Mouse (Mus musculus) cerebellum, postnatal 14 days (tissue): ENCODE measurements at regions not wholly inside any gene's neighbourhood (a gene's known extent, or its start where the extent isn't known, plus 50 kb on each side); places are given as distances from the start of the nearest gene placed in this dataset.

Experiments
- DNase-seq, 2 experiments: peaks; one replicate each; pipeline ENCODE4 v3.0.0; 2021; ENCODE audit warnings: mixed read lengths in 2 of 2

DNA sequence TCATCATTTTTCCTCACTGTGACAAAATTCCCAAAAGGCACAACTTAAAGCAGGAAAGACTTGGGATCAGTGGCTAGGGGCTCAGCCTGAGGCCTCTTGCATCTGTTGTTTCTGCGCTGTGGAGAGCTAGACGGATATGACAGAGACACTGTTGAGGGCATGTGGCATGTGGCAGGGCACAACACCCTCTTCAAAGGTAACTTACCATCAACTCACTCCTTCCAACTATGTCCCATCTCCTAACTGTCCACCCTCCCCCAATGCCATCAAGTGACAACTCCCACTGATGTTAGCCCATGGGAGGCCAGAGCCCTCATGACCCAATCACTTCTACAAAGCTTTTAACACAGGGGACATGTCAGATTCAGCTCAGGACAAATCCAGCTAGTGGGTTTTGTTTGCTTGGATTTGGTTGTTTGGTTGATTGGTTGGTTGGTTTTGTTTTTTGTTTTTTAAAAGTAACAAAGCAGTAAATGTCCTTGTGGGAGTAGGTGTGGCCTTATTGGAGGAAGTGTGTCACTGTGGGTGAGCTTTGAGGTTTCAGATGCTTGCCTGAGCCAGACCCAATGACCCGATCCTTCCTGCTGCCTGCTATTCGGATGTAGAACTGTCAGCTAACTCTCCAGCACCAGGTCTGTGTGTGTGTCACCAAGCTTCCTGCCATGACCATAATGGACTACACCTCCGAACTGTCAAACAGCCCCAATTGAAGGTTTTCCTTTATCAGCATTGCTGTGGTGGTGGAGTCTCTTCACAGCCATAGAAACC, 53.2 kb upstream of the Lef1 start:
- DNase-seq, result no peak

DNA sequence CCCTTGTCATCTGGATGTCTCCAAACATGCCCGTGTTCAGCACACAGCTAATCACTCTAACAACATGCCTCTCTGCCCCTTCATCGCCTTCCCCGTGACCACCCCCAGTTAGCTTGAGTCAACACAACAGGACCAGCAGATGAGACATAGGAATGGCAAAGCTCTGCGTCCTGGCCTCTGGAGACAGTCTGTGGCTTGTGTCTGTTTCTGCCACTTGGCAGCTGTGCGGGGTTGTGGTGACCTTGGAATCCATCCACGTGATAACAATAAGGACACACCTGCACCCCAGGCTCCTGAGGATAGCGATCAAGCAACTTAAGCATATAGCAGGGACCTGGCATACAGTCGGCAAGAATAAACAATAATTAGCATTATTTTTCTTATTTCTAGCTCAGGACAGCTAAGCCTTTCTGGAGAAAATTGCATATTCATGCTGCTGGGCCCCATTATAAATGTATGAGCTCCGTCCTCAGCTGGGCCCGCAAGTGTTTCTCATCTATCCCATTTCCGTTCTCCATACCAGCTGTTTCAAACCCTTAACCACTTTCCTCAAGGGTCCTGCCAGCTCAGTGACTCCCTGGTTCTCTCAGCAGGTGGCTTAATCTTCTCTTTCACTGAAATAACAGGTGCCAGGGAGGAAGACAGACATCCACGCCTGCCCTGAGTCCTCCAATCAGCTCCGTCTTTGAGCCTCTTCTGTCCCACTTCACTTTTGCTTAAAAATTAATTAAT, 55.9 kb upstream of the Lef1 start:
- no peak for DNase-seq

DNA sequence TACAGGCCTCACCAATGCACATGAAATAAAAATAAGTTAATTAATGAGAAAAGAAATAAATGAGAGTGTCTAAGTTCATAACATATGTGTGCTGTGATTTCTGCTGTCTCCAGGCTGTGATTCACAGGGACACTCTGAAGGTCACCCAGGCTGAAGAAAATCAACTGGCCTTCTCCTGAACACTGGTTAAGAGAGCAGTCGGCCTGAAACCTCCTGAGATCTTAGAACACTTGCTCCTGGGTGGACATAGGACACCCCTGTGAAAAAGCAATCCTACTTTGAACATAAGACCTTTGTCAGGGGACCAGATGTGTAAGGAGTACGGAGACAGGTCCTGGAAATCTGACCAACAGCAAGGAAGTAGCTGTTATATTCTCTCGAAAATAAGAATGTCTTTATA, 62.6 kb upstream of the Lef1 start:
- DNase-seq, result no peak

DNA sequence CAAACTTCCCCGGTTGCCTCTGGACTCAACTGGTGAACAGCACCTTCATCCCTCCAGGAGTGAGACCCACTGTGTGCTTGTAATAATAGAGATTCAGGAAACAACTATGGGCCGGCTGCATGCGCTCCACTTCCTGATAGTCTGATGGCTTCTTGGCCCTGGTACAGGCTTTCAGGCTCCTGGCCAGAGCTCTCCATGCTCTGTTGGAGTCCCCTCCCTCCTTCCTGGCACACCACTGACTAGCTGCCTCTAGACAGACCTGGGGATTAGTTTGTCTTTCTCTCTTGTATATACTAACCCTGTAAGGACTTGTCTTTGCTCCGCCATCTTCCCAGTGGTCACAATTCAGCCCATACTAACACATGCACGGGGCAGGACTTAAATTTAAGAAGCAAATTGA, 63.9 kb upstream of the Lef1 start:
- DNase-seq, result peak; percentile 74 to 75

DNA sequence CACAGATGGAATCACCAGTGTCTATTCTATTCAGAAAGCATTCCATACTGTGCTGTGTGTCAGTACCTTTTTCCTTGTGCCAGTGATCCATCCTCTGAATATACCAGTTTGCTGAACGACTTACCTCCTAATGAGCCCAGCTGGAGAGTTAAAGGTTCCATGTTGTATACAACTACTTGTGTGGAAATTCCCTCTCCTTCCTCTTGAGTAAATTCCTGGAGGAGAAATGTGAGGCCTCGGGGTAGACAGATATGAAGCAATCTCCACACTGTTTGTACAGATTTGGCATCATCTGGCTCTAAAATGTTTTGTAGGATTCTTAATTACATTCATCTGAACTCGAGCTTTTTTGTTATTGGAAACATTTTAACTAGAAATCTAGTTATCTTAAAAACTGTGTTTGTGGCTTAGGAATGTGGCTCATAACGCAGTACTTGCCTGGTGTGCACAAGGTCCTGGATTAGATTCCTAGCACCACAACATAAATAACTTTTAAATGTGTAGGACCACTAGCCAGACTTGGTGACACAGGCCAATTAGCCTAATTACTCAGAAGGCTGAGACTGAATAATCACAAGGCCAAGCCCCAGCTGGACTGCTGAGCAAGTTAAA, 70.0 kb upstream of the Lef1 start:
- no peak for DNase-seq

DNA sequence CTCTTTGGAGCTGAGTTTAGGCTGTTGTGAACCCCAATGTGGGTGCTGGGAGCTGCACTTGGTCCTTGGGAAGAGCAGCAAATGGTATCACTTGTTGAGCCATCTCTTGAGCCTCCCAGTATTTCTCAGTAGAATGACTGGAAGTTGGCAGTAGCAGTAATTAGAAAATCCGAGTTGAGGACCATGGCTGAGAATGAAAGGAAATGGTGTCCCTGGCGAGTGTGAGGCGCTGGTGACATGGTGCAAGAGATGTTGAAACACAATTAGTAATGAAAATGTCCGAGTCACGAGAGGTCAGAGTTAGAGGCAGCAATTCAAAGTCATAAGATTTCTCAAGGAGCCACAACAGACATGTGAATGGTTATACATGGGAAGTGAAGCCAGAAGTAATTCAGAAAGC, 73.2 kb upstream of the Lef1 start:
- DNase-seq, result no peak

DNA sequence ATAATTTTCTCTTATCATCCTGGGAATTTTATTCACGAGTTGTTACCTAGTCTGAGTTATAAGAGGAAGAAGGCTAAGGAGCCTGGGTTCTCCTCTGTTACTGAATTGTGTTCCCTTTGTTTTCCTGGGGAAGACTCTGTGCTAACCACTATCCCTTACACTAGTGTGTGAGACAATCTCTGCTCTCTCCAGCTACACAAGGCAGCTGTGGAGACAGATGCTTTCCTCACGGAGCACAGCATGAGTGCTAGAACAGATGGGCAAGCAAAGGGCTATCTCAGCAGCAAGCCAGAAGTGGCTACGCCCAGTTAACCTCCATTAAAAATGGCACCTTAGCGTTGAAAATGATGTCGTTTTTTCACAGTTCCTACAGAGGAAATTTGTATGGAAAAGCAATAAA, 75.5 kb upstream of the Lef1 start:
- DNase-seq, result no peak

DNA sequence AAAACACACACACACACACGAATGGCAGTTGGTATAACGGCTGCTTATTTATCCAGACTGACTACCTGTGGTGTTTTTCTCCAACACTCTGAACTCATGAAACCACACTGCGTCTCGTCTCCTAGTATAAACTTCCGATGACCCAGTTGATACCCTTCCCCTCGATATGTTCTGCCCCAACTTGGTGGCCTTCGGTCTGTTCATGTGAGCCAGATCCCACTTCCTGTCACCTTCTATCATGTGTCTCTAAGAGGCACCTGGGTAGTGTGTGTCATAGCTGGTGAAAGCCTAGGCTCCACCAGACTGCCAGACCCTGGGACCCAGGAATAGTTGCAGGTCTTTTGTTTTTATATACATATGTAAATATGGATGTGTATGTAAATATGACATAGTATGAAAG, 83.9 kb upstream of the Lef1 start:
- DNase-seq, result no peak

DNA sequence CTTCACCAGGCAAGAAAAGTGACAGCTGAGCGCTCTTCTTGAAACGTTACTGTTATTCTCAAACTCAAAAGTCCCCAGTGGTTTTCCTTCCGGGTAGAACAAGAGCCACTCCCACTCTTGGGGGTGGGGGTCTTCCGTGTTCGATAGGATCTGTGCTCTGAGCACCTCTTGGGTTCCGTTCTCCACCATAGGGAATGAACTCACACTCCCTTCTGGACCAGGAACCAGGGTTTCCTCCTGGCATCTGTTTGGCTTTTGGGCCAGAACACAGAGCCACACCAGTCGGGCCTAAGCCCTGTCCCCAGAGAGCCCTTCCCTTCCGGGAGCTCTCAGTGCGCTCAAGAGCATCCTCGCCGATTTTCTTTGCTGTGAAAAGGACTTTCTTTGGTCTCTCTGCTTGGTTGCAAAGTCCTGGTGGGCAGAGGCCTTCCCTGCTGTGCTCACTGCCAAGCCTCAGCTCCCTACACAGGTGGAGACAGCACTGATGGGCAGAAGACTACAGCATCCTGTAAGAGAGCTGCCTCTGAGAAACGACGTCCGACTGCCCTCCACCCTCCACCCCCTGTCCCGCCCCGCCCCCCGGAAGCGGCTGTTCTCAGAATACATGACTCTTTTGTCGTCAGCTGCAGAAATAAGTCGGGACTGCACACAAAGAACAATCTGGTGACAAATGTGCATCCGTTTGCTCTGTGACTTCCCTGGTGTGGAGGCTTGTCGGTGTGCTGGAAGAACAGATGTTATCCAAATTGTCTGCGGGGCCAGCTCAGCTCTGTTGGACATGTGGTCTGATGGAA, 90.9 kb upstream of the Lef1 start:
- DNase-seq, result peak in 1 of 2 experiments; percentile 19

DNA sequence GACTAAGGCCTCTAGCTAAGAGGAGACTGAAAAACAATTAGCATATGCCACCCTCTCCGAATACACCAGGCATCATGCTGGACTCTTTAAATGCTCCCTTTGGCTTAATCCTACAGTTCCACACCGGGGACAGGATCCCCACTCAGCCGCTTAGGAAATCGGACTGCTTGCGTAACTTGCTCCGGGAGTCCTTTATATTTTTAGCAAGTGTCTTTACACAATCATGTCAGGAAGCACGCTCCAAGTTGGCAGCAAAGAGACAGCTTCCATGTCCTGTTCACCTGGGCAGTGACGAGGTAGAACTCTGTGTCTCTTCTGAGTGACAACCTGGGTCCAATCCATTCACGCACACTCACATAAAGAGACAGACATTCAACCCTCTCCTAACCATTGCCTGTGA, 92.4 kb upstream of the Lef1 start:
- DNase-seq, result no peak

DNA sequence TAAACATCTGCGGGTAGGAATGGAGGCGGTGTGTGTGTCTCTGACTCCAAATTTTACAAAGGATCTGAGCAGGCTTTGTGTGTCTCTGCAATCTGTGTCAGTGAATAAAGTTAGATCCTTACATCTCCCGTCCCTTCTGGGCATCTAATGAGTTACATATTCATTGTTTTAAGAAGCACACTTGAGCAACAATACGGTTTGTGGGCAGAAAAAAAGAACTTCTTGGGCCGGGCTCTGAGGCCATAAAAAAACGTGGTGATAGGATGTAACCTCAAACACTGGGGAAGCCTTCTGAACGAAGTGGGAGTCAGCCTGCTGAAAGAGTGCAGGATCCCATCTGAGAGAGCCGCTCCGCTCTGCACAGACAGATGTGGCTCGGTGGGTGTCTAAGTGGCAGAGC, 94.2 kb upstream of the Lef1 start:
- no peak for DNase-seq

DNA sequence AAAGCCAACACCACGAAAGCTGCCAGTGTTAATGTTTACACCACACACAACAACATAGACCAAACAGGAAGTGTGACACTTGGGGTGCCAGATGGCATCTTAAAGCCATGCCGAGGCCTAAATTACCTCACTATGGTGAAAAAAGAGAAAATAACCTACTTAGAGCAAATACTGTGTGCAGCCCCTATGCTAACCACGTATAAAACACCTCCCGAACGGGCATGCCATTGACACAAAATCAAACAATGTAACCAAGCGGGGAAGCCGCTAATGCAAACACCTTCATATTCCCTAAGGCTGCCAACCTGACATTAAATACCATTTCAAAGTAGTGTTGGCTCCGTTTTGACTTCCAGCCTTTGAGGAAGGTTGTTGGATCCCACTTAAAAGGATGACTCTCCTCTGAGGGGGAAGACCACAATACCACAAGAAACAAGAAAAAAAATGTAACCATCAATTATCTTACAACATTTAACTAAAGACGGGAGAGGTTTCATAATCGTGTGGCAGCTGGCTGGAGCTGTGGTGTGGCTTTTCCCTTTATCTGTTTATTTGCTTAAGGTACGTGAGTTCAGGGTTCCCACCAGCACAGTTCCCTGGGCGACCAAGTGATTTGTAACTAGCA, 96.1 kb upstream of the Lef1 start:
- DNase-seq, result no peak

DNA sequence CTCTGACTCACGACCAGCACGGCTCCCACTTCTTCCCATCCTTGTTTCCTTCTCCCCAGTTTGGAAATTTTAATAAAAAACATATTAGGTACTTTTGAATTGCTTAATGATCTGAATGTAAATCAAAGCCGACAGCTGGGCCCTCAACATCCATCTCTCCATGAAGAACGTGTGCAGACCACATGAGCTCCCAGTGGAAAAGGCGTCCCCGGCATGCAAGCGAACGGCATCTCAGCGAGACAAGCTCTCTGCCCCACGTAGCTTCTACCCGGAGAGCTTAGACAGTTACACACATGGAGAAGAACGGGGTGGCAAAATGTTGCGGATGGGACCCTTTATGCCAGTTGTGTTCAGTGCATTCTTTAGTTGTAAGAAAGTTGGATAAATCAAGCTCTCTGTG, 109.6 kb upstream of the Lef1 start:
- no peak for DNase-seq

DNA sequence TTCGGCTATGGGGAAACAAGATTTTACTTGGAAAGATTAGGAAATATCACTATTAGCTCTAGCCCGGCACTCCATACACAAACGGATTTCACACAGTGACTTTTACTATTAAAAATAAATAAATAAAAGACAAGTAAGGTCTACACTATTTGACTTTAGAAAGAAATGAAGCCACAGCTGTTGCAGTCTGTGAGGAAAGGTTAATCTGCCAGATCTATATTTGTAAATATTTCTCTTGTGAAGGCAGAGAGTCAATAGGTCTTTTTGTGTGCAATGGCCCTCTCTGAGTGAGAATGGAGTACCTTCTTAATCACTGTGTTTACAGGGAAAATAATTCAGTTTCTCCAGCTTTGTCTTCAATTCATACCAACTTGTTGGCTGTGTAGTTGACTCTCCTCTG, 110.0 kb upstream of the Lef1 start:
- no peak for DNase-seq

DNA sequence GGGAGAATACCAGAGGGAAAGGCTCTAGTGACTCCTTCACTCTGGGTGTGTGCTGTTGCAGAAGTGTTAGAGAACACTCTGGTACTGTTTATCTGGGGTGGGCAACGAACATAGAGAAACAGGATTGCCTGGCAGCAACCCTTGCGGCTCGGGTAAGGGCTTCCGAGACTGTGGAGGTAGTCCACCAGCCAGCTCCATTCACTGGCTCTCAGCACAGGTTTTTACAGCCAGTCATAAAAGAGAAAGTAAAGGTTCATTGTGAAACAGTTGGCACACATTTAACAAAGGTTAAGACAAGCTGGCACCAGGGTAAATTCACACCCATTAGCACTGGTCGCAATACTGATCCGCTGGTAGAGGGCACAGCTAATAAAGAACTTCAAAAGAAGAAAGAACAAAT, 110.5 kb upstream of the Lef1 start:
- no peak for DNase-seq

DNA sequence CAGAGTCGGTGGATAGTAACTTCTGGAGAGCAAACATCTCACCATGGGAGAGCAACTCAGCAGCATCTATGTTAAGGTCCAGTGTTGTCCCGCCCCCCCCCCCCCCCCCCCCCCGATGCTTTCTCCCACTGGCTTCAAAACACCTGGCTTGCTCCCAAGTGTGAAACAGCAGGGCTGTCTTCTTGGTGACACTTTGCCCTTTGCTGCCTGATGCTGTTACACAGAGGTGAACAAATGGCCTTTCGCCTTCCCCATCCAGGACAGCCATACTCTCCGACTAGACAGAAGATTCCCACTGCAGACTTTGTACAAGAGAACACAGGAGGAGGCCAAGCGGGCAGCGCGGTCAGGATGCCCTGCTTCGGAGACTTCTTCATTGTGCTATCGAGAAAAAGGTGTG, 111.8 kb upstream of the Lef1 start:
- no peak for DNase-seq

DNA sequence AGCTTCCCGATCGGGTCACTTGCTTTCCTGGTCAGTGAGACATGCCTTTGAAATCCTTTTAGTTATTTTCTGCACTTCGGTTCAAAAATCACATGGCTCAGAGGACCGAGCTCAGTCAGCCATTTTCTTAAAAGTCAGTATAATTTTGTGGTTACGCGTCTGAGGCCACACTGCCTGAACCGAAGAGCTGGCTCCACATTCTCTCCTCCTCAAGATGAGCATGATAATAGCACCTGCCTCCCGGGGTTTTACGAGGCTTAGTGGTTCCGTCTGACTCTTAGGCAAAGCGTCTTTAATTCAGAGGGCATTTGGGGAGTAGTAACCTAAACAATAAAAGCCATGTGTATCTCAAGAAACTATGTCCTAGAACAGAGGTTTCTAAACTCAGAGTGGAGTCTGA, 113.5 kb upstream of the Lef1 start:
- no peak for DNase-seq

DNA sequence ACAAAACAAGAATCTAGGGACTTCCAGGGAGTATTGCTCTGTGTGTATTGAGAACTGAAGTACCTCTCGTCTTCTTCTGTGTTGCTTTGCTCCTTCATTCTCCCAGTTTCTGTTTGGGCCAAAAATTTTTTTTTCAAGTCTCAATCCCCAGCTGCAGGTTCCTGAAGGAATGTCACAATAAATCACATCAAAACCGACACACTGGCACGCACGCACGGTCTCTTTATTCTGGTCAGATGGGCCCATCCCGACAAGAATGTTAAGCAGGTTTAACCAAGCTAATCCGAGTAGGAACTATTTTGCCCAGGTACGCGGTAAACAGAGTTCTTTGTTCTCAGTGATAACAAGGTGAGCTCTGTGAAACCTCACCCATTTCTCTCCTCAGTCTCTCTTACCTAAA, 118.3 kb upstream of the Lef1 start:
- peak; percentile 26 to 45 for DNase-seq

DNA sequence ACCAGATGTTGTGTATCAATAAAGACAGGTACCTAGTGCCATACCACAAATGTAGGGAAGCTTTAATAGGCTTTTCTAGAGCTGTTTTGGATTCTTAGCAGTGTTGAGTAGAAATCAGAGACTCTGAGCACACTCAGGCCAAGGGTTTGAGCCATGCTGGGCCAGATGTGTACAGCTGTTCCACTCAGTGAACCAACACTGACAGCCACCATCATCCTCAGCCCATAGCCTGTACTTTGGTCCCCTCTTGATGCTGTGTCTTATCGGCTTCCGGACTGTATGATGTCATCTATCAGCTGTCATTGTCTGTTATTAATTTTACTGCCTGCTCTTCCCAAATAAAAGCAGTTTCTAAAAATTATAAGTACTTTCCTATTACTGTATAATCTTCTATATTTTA, 123.6 kb upstream of the Lef1 start:
- no peak for DNase-seq

DNA sequence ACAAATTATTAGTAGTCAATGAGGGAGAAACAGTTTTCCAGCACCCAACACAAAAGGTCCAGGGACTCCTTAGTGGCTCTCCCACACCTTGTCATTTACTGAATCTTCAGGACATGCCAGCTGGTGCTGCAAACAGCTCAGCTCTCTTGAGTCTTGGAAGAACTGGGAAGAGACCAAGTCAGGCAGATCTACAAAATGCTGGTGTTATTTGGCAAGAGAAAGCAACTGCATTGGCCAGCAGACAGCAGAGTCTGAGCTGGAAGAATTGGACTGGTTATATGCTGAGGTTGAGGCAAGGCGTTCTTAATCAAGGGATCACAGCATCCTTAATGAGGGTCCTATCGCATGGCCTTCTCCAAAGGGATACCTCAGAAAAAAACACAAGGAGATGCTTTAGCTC, 124.2 kb upstream of the Lef1 start:
- DNase-seq, result no peak

DNA sequence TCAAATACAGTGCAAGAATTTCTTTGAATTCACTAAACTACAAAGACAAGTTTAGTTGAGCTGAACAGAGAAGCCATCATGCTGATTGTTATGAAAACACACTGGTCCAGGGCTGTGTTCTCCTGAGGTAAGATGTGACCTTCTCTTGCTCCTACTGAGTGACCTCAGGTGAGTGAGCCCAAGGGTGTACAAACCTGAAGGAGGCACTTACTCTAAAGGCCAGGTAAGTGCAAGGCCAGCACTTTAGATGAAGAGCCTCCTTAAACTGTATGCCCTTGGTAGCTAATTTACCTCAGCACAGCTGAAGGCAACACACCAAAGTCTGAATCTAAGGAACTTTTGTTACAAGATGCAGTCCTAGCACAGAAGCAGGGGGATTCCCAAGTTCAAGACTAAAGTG, 128.7 kb upstream of the Lef1 start:
- no peak for DNase-seq

DNA sequence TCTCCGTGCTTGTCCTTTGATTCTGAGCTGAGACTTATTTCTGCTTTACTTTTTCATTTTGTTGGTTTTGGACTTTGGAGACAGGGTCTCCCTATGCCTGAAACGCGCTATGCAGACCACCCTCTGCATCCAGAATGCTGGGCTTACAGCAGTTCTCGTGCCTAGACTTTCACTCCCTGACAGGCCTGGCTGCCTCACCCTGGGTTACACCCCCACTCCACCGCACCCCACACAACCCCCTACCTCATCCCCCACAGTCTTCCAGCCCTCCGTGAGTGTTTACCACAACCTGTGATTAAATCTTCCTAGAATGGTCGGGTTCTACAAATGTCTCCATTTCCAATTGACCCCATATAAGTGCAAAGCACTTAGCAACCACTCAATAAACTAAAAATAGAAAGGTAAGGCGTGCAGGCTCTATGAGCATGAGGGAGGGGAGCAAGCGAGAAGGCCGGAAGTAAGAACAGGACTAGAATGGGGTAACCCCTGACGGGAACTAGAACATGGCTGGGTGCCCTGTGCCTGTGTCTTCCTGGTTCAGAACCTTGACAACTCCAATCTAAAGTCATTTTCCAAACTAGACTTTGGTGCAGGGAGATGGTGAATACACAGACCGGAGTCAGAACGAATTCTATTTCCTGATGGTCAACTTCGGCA, 131.2 kb upstream of the Lef1 start:
- DNase-seq, result no peak
